Mouse (Mus musculus) 3T3-L1 (cell line): ENCODE results near the gene Ucp2.

Experiments
- DNase-seq: peaks from one replicate; pipeline ENCODE4 v3.0.0-alpha.2; 2015; ENCODE audit warnings: low read depth, low spot score

Ucp2 gene

GRCm38 (mm10) chr7:100493117-100493483 lies at the start of gene Ucp2:
Gene Ucp2 (plus strand): TSS chr7:100493337.
- peak; percentile 48 for DNase-seq

GRCm38 (mm10) chr7:100443728-100444127 lies 49.4 kb upstream of the Ucp2 start:
- no peak for DNase-seq

- no peak for DNase-seq
Observed at GRCm38 (mm10) chr7:100446271-100446670, 46.9 kb upstream of the Ucp2 start.

GRCm38 (mm10) chr7:100448530-100448929 lies 44.6 kb upstream of the Ucp2 start:
- no peak for DNase-seq

GRCm38 (mm10) chr7:100448985-100449384 lies 44.2 kb upstream of the Ucp2 start:
- DNase-seq, result no peak

- no peak for DNase-seq
Observed at GRCm38 (mm10) chr7:100458153-100458552, 35.0 kb upstream of the Ucp2 start.

GRCm38 (mm10) chr7:100459862-100460261 lies 33.3 kb upstream of the Ucp2 start:
- no peak for DNase-seq

- DNase-seq, result peak; percentile 61
Observed at GRCm38 (mm10) chr7:100461621-100462151, 31.5 kb upstream of the Ucp2 start.

GRCm38 (mm10) chr7:100463194-100463593 lies 29.9 kb upstream of the Ucp2 start:
- DNase-seq, result no peak

- no peak for DNase-seq
Observed at GRCm38 (mm10) chr7:100463757-100464156, 29.4 kb upstream of the Ucp2 start.

GRCm38 (mm10) chr7:100464248-100464647 lies 28.9 kb upstream of the Ucp2 start:
- DNase-seq, result no peak

GRCm38 (mm10) chr7:100465248-100465647 lies 27.9 kb upstream of the Ucp2 start:
- DNase-seq, result peak; percentile 40

GRCm38 (mm10) chr7:100465656-100466309 lies 27.4 kb upstream of the Ucp2 start:
- DNase-seq, result peak; percentile 76

GRCm38 (mm10) chr7:100466781-100467510 lies 26.2 kb upstream of the Ucp2 start:
- no peak for DNase-seq

- DNase-seq, result no peak
Observed at GRCm38 (mm10) chr7:100468761-100469160, 24.4 kb upstream of the Ucp2 start.

- DNase-seq, result no peak
Observed at GRCm38 (mm10) chr7:100469502-100469901, 23.6 kb upstream of the Ucp2 start.

GRCm38 (mm10) chr7:100470796-100471406 lies 22.2 kb upstream of the Ucp2 start:
- DNase-seq, result no peak

- no peak for DNase-seq
Observed at GRCm38 (mm10) chr7:100471407-100471797, 21.7 kb upstream of the Ucp2 start.

- no peak for DNase-seq
Observed at GRCm38 (mm10) chr7:100472777-100473176, 20.4 kb upstream of the Ucp2 start, which contains the start of gene Ucp3. Gene Ucp3 (plus strand): TSS chr7:100472990.

GRCm38 (mm10) chr7:100473846-100474454 lies 19.2 kb upstream of the Ucp2 start:
- DNase-seq, result peak; percentile 12

GRCm38 (mm10) chr7:100474680-100475079 lies 18.5 kb upstream of the Ucp2 start:
- peak; percentile 74 for DNase-seq
